Comparison of ENCODE assay signal across 8 mouse cellular contexts in genomic region chr10:127576381-127576961, GRCm38 (mm10). TPM values are rescaled to one million over a fixed set of nuclear protein-coding genes. Genes with fewer than 3 reads are reported as not detected.
DNase-seq lines count a peak whose midpoint lies in the region; TF ChIP-seq lines count a peak whose summit lies in the region.

No protein-coding gene starts in this region.

- 0 out of 2 replicates have a peak, but pooled peaks cover 2% of the 10 kb centered on the region for H3K4me1 ChIP-seq in cortical plate, adult 2 months (ENCODE audit: control insufficient read depth, insufficient read depth, low read length)
- H3K4me1 ChIP-seq in limb, embryonic 10.5 days, result no peaks in the 10 kb centered on the region

- intact Hi-C loops in left cerebral cortex, adult 2 months (cut with DNase I), result loop anchor here (2.0 kb wide), 1 partner anchor 46 kb away; no protein-coding TSS in a partner anchor
- intact Hi-C loops in left cerebral cortex, postnatal 36 days (cut with DNase I), result no loop called here
- intact Hi-C loops in heart, postnatal 10 days (cut with DNase I), result loop anchor here (2.0 kb wide), 1 partner anchor 46 kb away; no protein-coding TSS in a partner anchor

- peak; percentile 57 to 61 for DNase-seq in left cerebral cortex, adult 2 months (ENCODE audit: extremely low spot score in 1 of 2, low spot score in 2 of 2)
- no peak for DNase-seq in left cerebral cortex, postnatal 36 days (ENCODE audit: low spot score in 2 of 2)
- DNase-seq in adrenal gland, adult (ENCODE audit: inconsistent age in 2 of 2, low spot score in 1 of 2), result peak; percentile 87 to 96
- DNase-seq in heart, postnatal 10 days, result peak; percentile 79 to 83
- DNase-seq in limb, embryonic 10.5 days (ENCODE audit: low spot score), result peak; percentile 46
- DNase-seq in natural killer cell, adult 2 months (ENCODE audit: low spot score in 2 of 2), result peak; percentile 39 to 53
- peak; percentile 49 for DNase-seq in thymus, postnatal 25 days

- TF ChIP-seq CTCF in left cerebral cortex, adult 2 months (IDR thresholded peaks at IDR 0.05), result peak; percentile 65
- peak; percentile 67 for TF ChIP-seq CTCF in cortical plate, adult 2 months (IDR thresholded peaks at IDR 0.05; ENCODE audit: extremely low read depth, insufficient read depth, low read length)

- 66% methylated on average over 18 of the region's 18 CpGs for WGBS in limb, embryonic 10.5 days

- no peak overlapping the region for H3K27ac ChIP-seq in left cerebral cortex, adult 2 months
- no peak overlapping the region for H3K27ac ChIP-seq in cortical plate, adult 2 months (ENCODE audit: insufficient read depth, low read length)
- H3K27ac ChIP-seq in limb, embryonic 10.5 days, result no peak overlapping the region

- H3K27me3 ChIP-seq in limb, embryonic 10.5 days (ENCODE audit: low read depth, poor library complexity, severe bottlenecking), result no peaks in the 10 kb centered on the region

- H3K36me3 ChIP-seq in limb, embryonic 10.5 days, result peaks cover 100% of the 10 kb centered on the region

- no peaks in the 10 kb centered on the region for H3K9me3 ChIP-seq in limb, embryonic 10.5 days (replicated peaks)

- no peak for TF ChIP-seq POLR2A in cortical plate, adult 2 months (IDR thresholded peaks at IDR 0.05; ENCODE audit: extremely low read depth, insufficient read depth, low read length)

- H3K4me3 ChIP-seq in left cerebral cortex, adult 2 months, result no peak overlapping the region
- no peak overlapping the region for H3K4me3 ChIP-seq in cortical plate, adult 2 months (ENCODE audit: insufficient read depth, low read length)
- no peak overlapping the region for H3K4me3 ChIP-seq in limb, embryonic 10.5 days

RNA-seq across cellular contexts. Expression of gene Nxph4, which starts 42.1 kb away (rescaled TPM):
- total RNA-seq in left cerebral cortex, adult 2 months (2021), result 1 to 10 TPM; 5.4 to 5.5 TPM
- 1 to 10 TPM; 6.0 to 7.6 TPM for total RNA-seq in left cerebral cortex, postnatal 36 days (2021)
- 3.0 and 3.8 TPM in 2 replicates for polyA plus RNA-seq in cortical plate, adult 2 months (2012; rRNA removed)
- total RNA-seq in heart, postnatal 10 days (2021), result 1 to 10 TPM; 1.3 to 1.8 TPM
- 0.54 and 1.0 TPM in 2 replicates for polyA plus RNA-seq in limb, embryonic 10.5 days (2016; fragmentation: Nextera tagmentation; extraction: Ambion mirVana)

RNA-seq across cellular contexts. Expression of gene Lrp1, which starts 44.5 kb away (rescaled TPM):
- 100 to 1,000 TPM; 341 to 357 TPM for total RNA-seq in left cerebral cortex, adult 2 months (2021)
- total RNA-seq in left cerebral cortex, postnatal 36 days (2021), result 100 to 1,000 TPM; 285 to 320 TPM
- 294 and 309 TPM in 2 replicates for polyA plus RNA-seq in cortical plate, adult 2 months (2012; rRNA removed)
- 10 to 100 TPM; 95.8 to 96.3 TPM for total RNA-seq in heart, postnatal 10 days (2021)
- 48.6 and 67.8 TPM in 2 replicates for polyA plus RNA-seq in limb, embryonic 10.5 days (2016; fragmentation: Nextera tagmentation; extraction: Ambion mirVana)

RNA-seq across cellular contexts. Expression of gene Shmt2, which starts 54.2 kb away (rescaled TPM):
- 10 to 100 TPM; 24.1 to 26.0 TPM for total RNA-seq in left cerebral cortex, adult 2 months (2021)
- total RNA-seq in left cerebral cortex, postnatal 36 days (2021), result 10 to 100 TPM; 22.8 to 29.9 TPM
- polyA plus RNA-seq in cortical plate, adult 2 months (2012; rRNA removed), result 38.6 and 39.7 TPM in 2 replicates
- 10 to 100 TPM; 41.3 to 41.7 TPM for total RNA-seq in heart, postnatal 10 days (2021)
- polyA plus RNA-seq in limb, embryonic 10.5 days (2016; fragmentation: Nextera tagmentation; extraction: Ambion mirVana), result 143 and 173 TPM in 2 replicates

Comparison
In these comparisons a context has a peak if more than half of its experiments do, and no peak if none do; other contexts are left out.
1. DNase-seq: peak in left cerebral cortex, adult 2 months (2 of 2), adrenal gland, adult (2 of 2), heart, postnatal 10 days (2 of 2), limb, embryonic 10.5 days (single experiment), natural killer cell, adult 2 months (2 of 2) and thymus, postnatal 25 days (single experiment); none in left cerebral cortex, postnatal 36 days (0 of 2).